Mouse (Mus musculus): ENCODE results near the gene Taf8.

GRCm38 (mm10) chr17:47527581-47528300, 25.6 kb upstream of the Taf8 start:
- TF ChIP-seq CHD2 (IDR thresholded peaks at IDR 0.05; ENCODE audit: low read depth, low read length) (no peak), MAFK (IDR thresholded peaks at IDR 0.05; ENCODE audit: insufficient read depth, low read depth, low read length) (no peak), HCFC1 (IDR thresholded peaks at IDR 0.05; ENCODE audit: borderline replicate concordance, insufficient read depth, low read length) (no peak)

All from ES-E14 (cell line).